Mouse (Mus musculus): ENCODE data around the gene Parp11.

The Parp11 gene

GRCm38 (mm10) chr6:127495251-127495650 lies 48.6 kb downstream of the Parp11 start:
- DNase-seq (ENCODE audit: low read depth, low spot score): no peak

GRCm38 (mm10) chr6:127495876-127496275 lies 49.2 kb downstream of the Parp11 start:
- no peak for DNase-seq (ENCODE audit: low read depth, low spot score)

GRCm38 (mm10) chr6:127496841-127497656 lies 50.4 kb downstream of the Parp11 start:
- DNase-seq (ENCODE audit: low read depth, low spot score): peak; percentile 13

- no peak for DNase-seq (ENCODE audit: low read depth, low spot score)
Observed at GRCm38 (mm10) chr6:127500119-127500518, 53.5 kb downstream of the Parp11 start.

- no peak for DNase-seq (ENCODE audit: low read depth, low spot score)
Observed at GRCm38 (mm10) chr6:127500806-127501205, 54.2 kb downstream of the Parp11 start.

GRCm38 (mm10) chr6:127502530-127502929 lies 55.9 kb downstream of the Parp11 start:
- DNase-seq (ENCODE audit: low read depth, low spot score): peak; percentile 46

GRCm38 (mm10) chr6:127513776-127514175 lies 67.1 kb downstream of the Parp11 start:
- DNase-seq (ENCODE audit: low read depth, low spot score): peak; percentile 49

GRCm38 (mm10) chr6:127521176-127521575 lies 74.5 kb downstream of the Parp11 start:
- DNase-seq (ENCODE audit: low read depth, low spot score): peak; percentile 29

GRCm38 (mm10) chr6:127522326-127522725 lies 75.7 kb downstream of the Parp11 start:
- no peak for DNase-seq (ENCODE audit: low read depth, low spot score)

- DNase-seq (ENCODE audit: low read depth, low spot score): peak; percentile 91
Observed at GRCm38 (mm10) chr6:127524442-127524841, 77.8 kb downstream of the Parp11 start.

GRCm38 (mm10) chr6:127528625-127529024 lies 82.0 kb downstream of the Parp11 start:
- no peak for DNase-seq (ENCODE audit: low read depth, low spot score)

- DNase-seq (ENCODE audit: low read depth, low spot score): no peak
Observed at GRCm38 (mm10) chr6:127529451-127529850, 82.8 kb downstream of the Parp11 start.

- DNase-seq (ENCODE audit: low read depth, low spot score): no peak
Observed at GRCm38 (mm10) chr6:127530206-127530605, 83.6 kb downstream of the Parp11 start.

GRCm38 (mm10) chr6:127531412-127532205 lies 85.0 kb downstream of the Parp11 start:
- DNase-seq (ENCODE audit: low read depth, low spot score): no peak

GRCm38 (mm10) chr6:127532304-127532703 lies 85.7 kb downstream of the Parp11 start:
- DNase-seq (ENCODE audit: low read depth, low spot score): no peak

- no peak for DNase-seq (ENCODE audit: low read depth, low spot score)
Observed at GRCm38 (mm10) chr6:127533766-127534165, 87.1 kb downstream of the Parp11 start.

- no peak for DNase-seq (ENCODE audit: low read depth, low spot score)
Observed at GRCm38 (mm10) chr6:127537035-127537434, 90.4 kb downstream of the Parp11 start.

GRCm38 (mm10) chr6:127538118-127538517 lies 91.5 kb downstream of the Parp11 start:
- no peak for DNase-seq (ENCODE audit: low read depth, low spot score)

- DNase-seq (ENCODE audit: low read depth, low spot score): no peak
Observed at GRCm38 (mm10) chr6:127539226-127539625, 92.6 kb downstream of the Parp11 start.

GRCm38 (mm10) chr6:127539659-127540058 lies 93.0 kb downstream of the Parp11 start:
- DNase-seq (ENCODE audit: low read depth, low spot score): peak; percentile 30

- DNase-seq (ENCODE audit: low read depth, low spot score): no peak
Observed at GRCm38 (mm10) chr6:127540517-127540916, 93.9 kb downstream of the Parp11 start.

- DNase-seq (ENCODE audit: low read depth, low spot score): peak; percentile 81
Observed at GRCm38 (mm10) chr6:127541617-127542374, 95.2 kb downstream of the Parp11 start.

Data from ZHBTc4 (cell line).